Mouse (Mus musculus): ENCODE results near the gene Notum. TPM values are rescaled to one million over a fixed set of nuclear protein-coding genes. Genes with fewer than 3 reads are reported as not detected.
A peak's percentile ranks its signal among the peaks of the same experiment; 100 is the strongest.
"Not testable (repeated sequence)": the region's sequence is repeated elsewhere in the genome, so short reads cannot be mapped to it uniquely, and the experiment has no call there.

Notum gene
- polyA plus RNA-seq, 1 experiment from 2014 or later, result 1.7 TPM

DNA sequence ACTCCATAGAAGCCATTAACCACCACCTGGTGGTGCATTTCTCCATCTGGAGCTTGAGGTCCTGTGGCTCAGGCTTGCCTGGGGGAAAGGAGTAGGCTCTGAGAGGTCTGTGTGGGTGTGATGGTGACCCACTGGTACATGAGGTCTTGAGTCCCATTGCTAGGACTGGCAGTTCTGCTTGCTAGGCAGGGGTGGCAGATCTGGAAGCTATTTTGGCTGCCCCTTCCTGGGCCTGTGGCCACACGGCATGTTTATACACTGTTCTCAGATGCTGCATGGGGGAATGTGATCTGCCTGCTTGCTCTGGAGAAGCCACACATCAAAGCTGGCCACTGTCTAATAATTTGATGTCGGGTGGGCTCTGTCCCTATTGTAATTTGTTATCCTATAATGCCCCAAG lies 23.1 kb upstream of the Notum start:
- Histone ChIP-seq H3K27ac (ENCODE audit: low read depth, low read length) (no peak overlapping the region), H3K27me3 (ENCODE audit: control insufficient read depth, insufficient read depth, low read length) (no peaks in the 10 kb centered on the region), H3K4me2 (replicated peaks; ENCODE audit: low read depth, low read length) (no peak overlapping the region), H3K4me1 (replicated peaks; ENCODE audit: control insufficient read depth, insufficient read depth, low read length) (no peaks in the 10 kb centered on the region), H3K9ac (ENCODE audit: low read depth, low read length) (no peak overlapping the region), H3K4me3 (ENCODE audit: low read depth, low read length) (no peak overlapping the region), H3K9me3 (ENCODE audit: control insufficient read depth, low read length) (no peaks in the 10 kb centered on the region), H3K36me3 (ENCODE audit: control insufficient read depth, insufficient read depth, low read length) (peaks cover 2% of the 10 kb centered on the region; the same call in 1 of the 2 replicates)
- DNase-seq (ENCODE audit: low spot score) (no peak), ATAC-seq (ENCODE audit: low FRiP score) (no peak)
- 89% methylated on average over 2 of the region's 2 CpGs for WGBS

DNA sequence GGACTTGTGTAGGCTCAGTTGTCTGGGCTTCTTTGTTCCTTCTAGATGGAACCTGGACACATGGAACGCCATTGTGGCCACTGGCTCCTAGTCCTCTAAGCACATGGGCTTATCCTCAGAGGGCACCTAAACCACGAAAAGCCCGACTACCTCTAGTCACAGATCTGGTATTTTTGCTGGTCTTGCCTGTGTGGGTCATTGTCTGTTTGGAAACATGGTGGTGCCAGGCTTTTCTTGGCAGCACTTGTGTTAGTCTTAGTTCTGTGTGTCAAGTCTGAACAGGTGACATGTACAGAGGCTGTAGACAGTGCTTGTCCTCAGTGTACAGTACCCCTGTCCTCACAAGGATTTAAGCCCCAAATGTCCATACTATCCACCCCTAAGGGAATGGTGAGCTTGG lies 22.6 kb upstream of the Notum start:
- no peak for DNase-seq (ENCODE audit: low spot score)
- WGBS, result 89% methylated on average over 3 of the region's 3 CpGs

DNA sequence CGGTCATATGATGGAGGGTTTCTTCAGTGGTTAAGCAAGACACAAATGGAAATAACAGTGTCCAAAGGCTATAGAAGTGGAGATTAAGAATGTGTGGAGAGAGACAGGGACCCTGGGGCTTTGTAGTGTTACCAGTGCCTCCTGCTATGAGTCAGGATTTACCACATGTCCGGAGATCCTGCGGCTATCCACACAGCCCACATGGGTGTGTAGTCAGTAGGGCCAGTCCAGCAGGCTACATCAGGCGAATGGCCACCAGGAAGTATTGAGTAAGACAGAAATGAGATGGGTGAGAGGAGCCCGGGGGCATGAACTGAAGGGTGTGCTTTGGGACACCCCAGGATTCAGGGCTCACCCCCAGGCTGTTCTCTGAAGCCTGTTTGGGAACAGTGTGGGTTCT lies 21.7 kb upstream of the Notum start:
- Histone ChIP-seq H3K27ac (ENCODE audit: low read depth, low read length) (no peak overlapping the region), H3K4me2 (replicated peaks; ENCODE audit: low read depth, low read length) (no peak overlapping the region), H3K9ac (ENCODE audit: low read depth, low read length) (no peak overlapping the region), H3K4me3 (ENCODE audit: low read depth, low read length) (no peak overlapping the region), H3K36me3 (ENCODE audit: control insufficient read depth, insufficient read depth, low read length) (peaks cover 7% of the 10 kb centered on the region; the same call in 1 of the 2 replicates), H3K9me3 (ENCODE audit: control insufficient read depth, low read length) (no peaks in the 10 kb centered on the region), H3K4me1 (replicated peaks; ENCODE audit: control insufficient read depth, insufficient read depth, low read length) (no peaks in the 10 kb centered on the region), H3K27me3 (ENCODE audit: control insufficient read depth, insufficient read depth, low read length) (no peaks in the 10 kb centered on the region)
- WGBS, result 96% methylated on average over 5 of the region's 5 CpGs
- ATAC-seq (ENCODE audit: low FRiP score) (no peak), DNase-seq (ENCODE audit: low spot score) (no peak)

More for the DNA sequence above, 22.6 kb upstream of the Notum start:
- Histone ChIP-seq H3K27me3 (ENCODE audit: control insufficient read depth, insufficient read depth, low read length) (no peaks in the 10 kb centered on the region), H3K9ac (ENCODE audit: low read depth, low read length) (no peak overlapping the region), H3K4me1 (replicated peaks; ENCODE audit: control insufficient read depth, insufficient read depth, low read length) (no peaks in the 10 kb centered on the region), H3K27ac (ENCODE audit: low read depth, low read length) (no peak overlapping the region), H3K4me3 (ENCODE audit: low read depth, low read length) (no peak overlapping the region), H3K4me2 (replicated peaks; ENCODE audit: low read depth, low read length) (no peak overlapping the region), H3K9me3 (ENCODE audit: control insufficient read depth, low read length) (no peaks in the 10 kb centered on the region), H3K36me3 (ENCODE audit: control insufficient read depth, insufficient read depth, low read length) (peaks cover 4% of the 10 kb centered on the region; the same call in 1 of the 2 replicates)
- ATAC-seq (ENCODE audit: low FRiP score), result no peak

DNA sequence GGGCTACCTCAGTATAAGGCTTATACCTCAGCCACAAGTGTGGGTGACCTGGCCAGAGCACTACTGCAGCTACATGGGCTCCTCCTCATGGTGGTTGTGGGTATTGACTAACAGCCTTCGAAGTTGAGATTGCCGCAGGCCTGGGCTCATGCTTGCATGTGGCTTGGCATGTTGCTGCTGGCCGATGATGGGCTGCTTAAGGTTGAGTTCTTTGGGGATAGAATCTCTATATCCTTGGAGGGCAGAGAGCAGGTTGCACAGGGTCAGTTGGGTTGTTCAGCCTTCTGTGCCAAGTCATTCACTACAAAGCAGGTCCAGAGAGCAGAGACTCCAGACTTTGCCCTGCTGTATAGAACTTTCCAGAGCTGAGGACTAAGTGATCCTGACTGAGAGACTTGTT lies 18.9 kb upstream of the Notum start:
- Histone ChIP-seq H3K9me3 (ENCODE audit: control insufficient read depth, low read length) (no peaks in the 10 kb centered on the region), H3K4me2 (replicated peaks; ENCODE audit: low read depth, low read length) (no peak overlapping the region), H3K27ac (ENCODE audit: low read depth, low read length) (no peak overlapping the region), H3K27me3 (ENCODE audit: control insufficient read depth, insufficient read depth, low read length) (no peaks in the 10 kb centered on the region), H3K9ac (ENCODE audit: low read depth, low read length) (no peak overlapping the region), H3K4me3 (ENCODE audit: low read depth, low read length) (no peak overlapping the region), H3K36me3 (ENCODE audit: control insufficient read depth, insufficient read depth, low read length) (peaks cover 4% of the 10 kb centered on the region; the same call in 1 of the 2 replicates), H3K4me1 (replicated peaks; ENCODE audit: control insufficient read depth, insufficient read depth, low read length) (no peaks in the 10 kb centered on the region)
- 80% methylated on average over 3 of the region's 3 CpGs for WGBS
- no peak for DNase-seq (ENCODE audit: low spot score)
- ATAC-seq (ENCODE audit: low FRiP score), result no peak

DNA sequence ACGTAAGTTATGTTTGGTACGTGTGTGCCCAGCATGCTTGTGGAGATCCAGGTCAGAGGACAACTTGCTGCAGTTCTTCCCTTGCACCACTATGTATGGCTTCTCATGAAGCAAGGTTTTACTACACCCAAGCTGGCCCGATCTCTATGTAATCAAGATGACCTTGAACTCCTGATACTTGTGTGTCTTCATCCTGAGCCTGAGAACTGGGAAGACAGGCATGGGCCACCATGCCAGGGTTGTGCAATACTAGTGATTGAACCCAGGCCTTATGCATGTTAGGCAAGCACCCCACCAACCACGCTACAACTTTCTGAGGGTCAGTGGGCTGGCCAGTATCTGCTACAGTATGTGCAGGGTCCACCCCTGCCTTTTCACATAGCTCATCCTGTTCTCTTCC lies 16.0 kb upstream of the Notum start:
- WGBS, result 93% methylated on average over 4 of the region's 4 CpGs
- Histone ChIP-seq H3K4me2 (replicated peaks; ENCODE audit: low read depth, low read length) (no peak overlapping the region), H3K9me3 (ENCODE audit: control insufficient read depth, low read length) (no peaks in the 10 kb centered on the region), H3K9ac (ENCODE audit: low read depth, low read length) (no peak overlapping the region), H3K4me3 (ENCODE audit: low read depth, low read length) (no peak overlapping the region), H3K4me1 (replicated peaks; ENCODE audit: control insufficient read depth, insufficient read depth, low read length) (peaks cover 4% of the 10 kb centered on the region; the same call in 1 of the 2 replicates), H3K36me3 (ENCODE audit: control insufficient read depth, insufficient read depth, low read length) (peaks cover 4% of the 10 kb centered on the region; the same call in 1 of the 2 replicates), H3K27me3 (ENCODE audit: control insufficient read depth, insufficient read depth, low read length) (no peaks in the 10 kb centered on the region), H3K27ac (ENCODE audit: low read depth, low read length) (no peak overlapping the region)
- no peak for DNase-seq (ENCODE audit: low spot score)
- no peak for ATAC-seq (ENCODE audit: low FRiP score)

DNA sequence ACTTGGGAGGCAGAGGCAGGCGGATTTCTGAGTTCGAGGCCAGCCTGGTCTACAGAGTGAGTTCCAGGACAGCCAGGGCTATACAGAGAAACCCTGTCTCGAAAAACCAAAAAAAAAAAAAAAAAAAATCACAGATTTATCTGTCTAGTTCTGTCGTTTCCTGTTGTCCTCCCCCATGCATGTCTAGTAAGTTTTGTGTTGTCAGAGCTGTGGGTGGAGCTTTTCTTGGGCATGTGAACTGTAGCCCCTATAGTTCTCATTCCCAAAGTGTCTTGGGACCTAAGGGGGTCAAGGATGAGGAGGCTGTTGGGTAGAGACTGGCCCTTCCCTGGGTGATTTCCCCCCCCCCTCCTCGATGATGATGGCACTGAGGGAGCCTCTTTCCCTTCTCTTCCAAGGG lies 14.9 kb upstream of the Notum start:
- H3K27me3 ChIP-seq (ENCODE audit: control insufficient read depth, insufficient read depth, low read length); H3K9me3 ChIP-seq (ENCODE audit: control insufficient read depth, low read length); H3K4me3 ChIP-seq (ENCODE audit: low read depth, low read length); H3K27ac ChIP-seq (ENCODE audit: low read depth, low read length); H3K36me3 ChIP-seq (ENCODE audit: control insufficient read depth, insufficient read depth, low read length); H3K4me2 ChIP-seq (replicated peaks; ENCODE audit: low read depth, low read length); DNase-seq (ENCODE audit: low spot score); H3K9ac ChIP-seq (ENCODE audit: low read depth, low read length); H3K4me1 ChIP-seq (replicated peaks; ENCODE audit: control insufficient read depth, insufficient read depth, low read length); ATAC-seq (ENCODE audit: low FRiP score): not testable (repeated sequence)
- WGBS, result 83% methylated on average over 3 of the region's 5 CpGs

DNA sequence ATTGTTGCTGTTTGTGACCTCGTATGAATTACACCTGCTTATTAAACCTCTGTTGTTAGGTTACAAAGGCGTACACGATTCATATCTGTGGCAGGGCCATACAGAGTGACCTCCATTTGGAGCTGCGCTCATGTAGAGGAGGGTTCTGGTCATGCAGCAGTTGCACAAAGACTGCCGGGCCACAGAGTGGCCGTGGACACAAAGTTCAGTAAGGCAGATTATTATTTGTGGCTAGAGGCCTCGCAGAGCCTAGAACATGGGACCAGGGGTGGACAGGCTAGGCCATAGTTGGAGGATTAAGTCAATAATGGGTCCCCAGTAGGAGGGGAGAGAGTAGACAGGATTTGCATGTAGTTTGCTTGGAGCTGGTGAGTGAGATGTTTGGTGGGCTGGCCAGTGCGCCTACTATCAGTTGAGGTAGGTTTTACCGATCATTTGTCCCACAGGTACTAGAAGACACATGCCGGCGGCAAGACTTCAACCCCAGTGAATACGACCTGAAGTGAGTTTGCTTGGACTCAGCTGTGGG lies 12.7 kb upstream of the Notum start:
- H3K9ac ChIP-seq (ENCODE audit: low read depth, low read length), result peak overlapping the region; percentile 67
- H3K4me3 ChIP-seq (ENCODE audit: low read depth, low read length), result peak overlapping the region; percentile 75
- WGBS, result 41% methylated on average over 12 of the region's 12 CpGs
- peaks cover 4% of the 10 kb centered on the region; the same call in 1 of the 2 replicates for H3K36me3 ChIP-seq (ENCODE audit: control insufficient read depth, insufficient read depth, low read length)
- peak overlapping the region; percentile 85 for H3K27ac ChIP-seq (ENCODE audit: low read depth, low read length)
- H3K4me1 ChIP-seq (replicated peaks; ENCODE audit: control insufficient read depth, insufficient read depth, low read length), result peaks cover 4% of the 10 kb centered on the region; the same call in 1 of the 2 replicates
- no peaks in the 10 kb centered on the region for H3K27me3 ChIP-seq (ENCODE audit: control insufficient read depth, insufficient read depth, low read length)
- no peaks in the 10 kb centered on the region for H3K9me3 ChIP-seq (ENCODE audit: control insufficient read depth, low read length)
- peak overlapping the region; percentile 77 for H3K4me2 ChIP-seq (replicated peaks; ENCODE audit: low read depth, low read length)
- ATAC-seq (ENCODE audit: low FRiP score), result no peak; the same call in 1 of the 2 replicates
- no peak for DNase-seq (ENCODE audit: low spot score)

DNA sequence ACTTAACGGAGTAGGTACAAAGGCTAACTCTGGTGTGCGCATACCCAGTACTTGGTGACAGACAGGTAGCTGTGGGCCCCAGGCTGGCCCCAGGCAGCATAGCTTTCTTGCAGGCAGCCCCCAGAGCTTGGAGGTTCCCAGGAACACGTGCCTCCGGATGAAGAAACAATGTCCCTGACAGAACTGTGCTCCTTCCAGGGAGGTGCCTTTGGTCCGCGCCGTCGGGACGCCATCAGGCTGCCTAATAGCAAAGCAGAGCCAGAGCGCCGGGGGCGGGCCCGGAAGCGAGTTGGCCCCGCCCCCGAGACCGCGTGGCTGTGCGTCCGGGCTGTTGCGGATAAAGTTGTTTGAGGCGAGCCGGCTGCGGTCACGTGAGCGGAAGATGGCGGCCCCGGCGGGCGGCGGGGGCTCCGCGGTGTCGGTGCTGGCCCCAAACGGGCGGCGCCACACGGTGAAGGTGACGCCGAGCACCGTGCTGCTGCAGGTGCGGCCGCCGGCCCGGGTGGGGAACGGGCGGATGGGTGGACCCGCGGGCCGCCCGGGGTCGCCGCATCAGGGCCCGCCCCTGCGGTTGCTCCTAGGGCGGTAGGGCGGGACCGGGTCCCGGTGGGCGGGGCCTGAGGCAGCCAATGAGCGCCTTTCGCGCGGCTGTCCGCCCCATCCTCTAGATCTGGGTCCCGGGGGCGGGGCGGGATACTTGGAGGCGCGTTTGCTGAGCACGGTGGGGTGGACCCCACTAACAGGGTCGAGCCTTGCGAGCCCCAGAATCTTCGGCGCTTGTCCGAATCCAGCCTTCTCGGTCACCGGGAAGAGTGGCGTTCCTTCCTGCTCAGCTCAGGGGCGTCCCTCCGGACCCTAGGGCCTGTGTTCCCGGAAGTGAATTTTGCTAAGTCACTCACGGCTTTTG lies 12.0 kb upstream of the Notum start, which contains the start of gene Aspscr1:
Gene Aspscr1 (plus strand): TSS at position 287 of the 907 bp plus-strand sequence.
- Histone ChIP-seq H3K27ac (ENCODE audit: low read depth, low read length) (peak within 1 kb of the TSS; percentile 85), H3K27me3 (ENCODE audit: control insufficient read depth, insufficient read depth, low read length) (no peaks in the 10 kb centered on the region), H3K4me1 (replicated peaks; ENCODE audit: control insufficient read depth, insufficient read depth, low read length) (peaks cover 4% of the 10 kb centered on the region; the same call in 1 of the 2 replicates), H3K4me2 (replicated peaks; ENCODE audit: low read depth, low read length) (peak within 1 kb of the TSS; percentile 77), H3K9ac (ENCODE audit: low read depth, low read length) (peak within 1 kb of the TSS; percentile 67), H3K36me3 (ENCODE audit: control insufficient read depth, insufficient read depth, low read length) (no peaks in the 10 kb centered on the region; the same call in 1 of the 2 replicates), H3K4me3 (ENCODE audit: low read depth, low read length) (peak within 1 kb of the TSS; percentile 75), H3K9me3 (ENCODE audit: control insufficient read depth, low read length) (no peaks in the 10 kb centered on the region)
- peak; percentile 97 for DNase-seq (ENCODE audit: low spot score)
- WGBS, result under 1% methylated on average over 72 of the region's 83 CpGs
- peak; percentile 97 for ATAC-seq (ENCODE audit: low FRiP score)
